Mouse (Mus musculus): ENCODE results near the gene Atad3a.
"Not testable (repeated sequence)": the region's sequence is repeated elsewhere in the genome, so short reads cannot be mapped to it uniquely, and the experiment has no call there.

The Atad3a gene

GRCm38 (mm10) chr4:155774280-155774754 is 13.4 kb upstream of the Atad3a start, which contains the start of gene Vwa1:
Gene Vwa1, minus strand, starts transcription at chr4:155774698.
- peak; percentile 94 for DNase-seq

- no peak for DNase-seq
These were observed 12.6 kb upstream of the Atad3a start for GRCm38 (mm10) chr4:155773335-155774078.

- DNase-seq = no peak
These were observed 11.9 kb upstream of the Atad3a start for GRCm38 (mm10) chr4:155772786-155773185.

GRCm38 (mm10) chr4:155771706-155772105 is 10.8 kb upstream of the Atad3a start:
- DNase-seq = peak; percentile 32

GRCm38 (mm10) chr4:155770626-155771025 is 9.7 kb upstream of the Atad3a start:
- DNase-seq = no peak

- peak; percentile 95 for DNase-seq
These were observed 9.1 kb upstream of the Atad3a start for GRCm38 (mm10) chr4:155769880-155770512.

GRCm38 (mm10) chr4:155769496-155769879 is 8.6 kb upstream of the Atad3a start:
- no peak for DNase-seq

- no peak for DNase-seq
These were observed 1.5 kb upstream of the Atad3a start for GRCm38 (mm10) chr4:155762357-155762756.

GRCm38 (mm10) chr4:155761356-155762099 is 635 bp upstream of the Atad3a start:
- no peak for DNase-seq

GRCm38 (mm10) chr4:155759862-155760612 is 856 bp downstream of the Atad3a start:
- peak; percentile 51 for DNase-seq

- no peak for DNase-seq
These were observed 3.9 kb downstream of the Atad3a start for GRCm38 (mm10) chr4:155757011-155757410.

GRCm38 (mm10) chr4:155746575-155747490 is 14.1 kb downstream of the Atad3a start:
- no peak for DNase-seq

GRCm38 (mm10) chr4:155746036-155746548 is 14.8 kb downstream of the Atad3a start:
- no peak for DNase-seq

- no peak for DNase-seq
These were observed 15.8 kb downstream of the Atad3a start for GRCm38 (mm10) chr4:155745136-155745535.

- DNase-seq = no peak
These were observed 16.4 kb downstream of the Atad3a start for GRCm38 (mm10) chr4:155744474-155744873.

GRCm38 (mm10) chr4:155742684-155743083 is 18.2 kb downstream of the Atad3a start:
- no peak for DNase-seq

- DNase-seq = not testable (repeated sequence)
These were observed 20.2 kb downstream of the Atad3a start for GRCm38 (mm10) chr4:155740681-155741080.

- DNase-seq = no peak
These were observed 20.9 kb downstream of the Atad3a start for GRCm38 (mm10) chr4:155739741-155740636.

- no peak for DNase-seq
These were observed 21.7 kb downstream of the Atad3a start for GRCm38 (mm10) chr4:155739152-155739551.

- no peak for DNase-seq
These were observed 22.6 kb downstream of the Atad3a start for GRCm38 (mm10) chr4:155738262-155738661.

Data from lung, postnatal 36 days (tissue).